Mouse (Mus musculus) regulatory T cell (primary cell): ENCODE data around the gene Drd4.

ENCODE experiments used
- in situ Hi-C: fragments of 300-600 bp; cut with MboI, MseI; formaldehyde crosslinking; loops from one replicate; pipeline ENCODE4 v1.15.1; 2025; ENCODE audit warnings: high pct_unique_total_duplicates

The Drd4 gene

GRCm38 (mm10) chr7:141335044-141335579 lies 43.3 kb downstream of the Drd4 start:
- in situ Hi-C loops, result loop anchor here (5.0 kb wide), 1 partner anchor 52 kb away; no protein-coding TSS in a partner anchor

DNA sequence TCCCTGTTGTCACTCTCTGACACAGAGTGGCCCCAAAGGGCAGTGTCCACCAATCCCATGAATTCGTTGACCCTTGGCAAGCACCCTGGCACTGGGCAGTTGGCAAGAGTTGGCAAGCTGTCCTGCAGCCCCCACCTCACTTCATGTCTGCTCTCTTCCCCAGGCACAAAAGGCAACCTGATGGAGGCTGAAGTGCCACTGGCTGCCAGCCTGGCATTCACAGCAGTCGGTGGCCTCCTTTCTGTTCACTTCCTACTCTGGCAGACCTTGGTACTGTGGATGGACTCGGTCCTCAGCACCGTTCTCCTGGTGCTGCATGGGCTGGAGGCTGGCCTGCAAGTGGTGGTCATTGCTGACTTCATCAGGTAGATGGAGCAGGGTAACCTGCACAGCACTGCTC lies 43.9 kb downstream of the Drd4 start:
- in situ Hi-C loops, result loop anchor here (5.0 kb wide), 1 partner anchor 52 kb away; no protein-coding TSS in a partner anchor

DNA sequence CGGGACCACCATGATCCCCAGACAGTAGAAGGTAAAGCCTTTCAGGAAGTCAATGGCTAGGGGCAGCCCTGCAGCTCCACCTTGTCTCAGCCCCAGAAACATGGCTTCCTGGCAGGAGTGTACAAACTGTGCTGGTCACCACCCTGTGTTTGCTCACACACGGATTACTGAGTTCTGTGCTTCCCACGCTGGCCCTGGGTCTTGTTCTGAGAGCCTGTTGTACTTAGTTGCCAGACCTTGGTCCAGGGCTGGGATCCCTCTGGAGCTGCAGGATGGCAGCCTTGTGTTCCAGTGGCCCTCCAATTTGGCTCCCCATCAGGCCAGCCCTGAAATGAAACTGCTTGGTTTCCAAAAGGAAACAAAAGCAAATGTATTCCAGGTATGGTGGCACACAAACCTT lies 44.5 kb downstream of the Drd4 start:
- in situ Hi-C loops, result loop anchor here (5.0 kb wide), 1 partner anchor 51 kb away; no protein-coding TSS in a partner anchor

DNA sequence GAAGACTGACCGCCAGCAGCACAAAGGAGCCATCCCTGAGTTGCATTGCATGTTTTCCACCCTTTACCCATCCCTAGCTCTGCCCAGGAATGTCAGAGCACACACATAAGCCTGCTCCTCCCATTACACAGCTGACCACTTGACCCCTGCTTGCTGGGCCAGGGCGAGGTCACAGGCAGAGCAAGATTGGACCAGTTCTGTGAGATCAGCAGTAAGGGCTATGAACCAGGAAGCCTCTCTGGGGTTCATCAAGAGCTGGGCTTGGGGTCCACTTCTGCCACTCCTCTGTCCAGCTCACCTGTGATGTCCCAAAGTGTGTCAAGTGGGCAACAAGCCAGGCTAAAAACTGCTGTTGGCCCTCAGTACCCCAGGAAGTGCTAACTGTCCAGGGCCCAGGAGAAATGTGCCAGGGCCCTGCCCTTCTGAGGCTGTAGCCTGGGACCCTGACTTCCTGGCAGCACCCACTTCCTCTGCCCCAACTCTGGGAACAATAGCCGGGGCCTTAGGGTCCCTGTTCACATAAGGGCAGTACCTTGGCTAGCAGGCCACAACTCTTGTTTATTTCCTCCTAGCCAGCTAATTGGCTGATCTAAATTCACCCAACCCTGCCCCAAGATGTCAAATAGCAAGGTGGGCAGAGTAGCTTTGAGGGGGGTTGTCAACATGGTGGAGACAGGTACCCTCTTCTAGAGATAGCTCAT lies 46.1 kb downstream of the Drd4 start:
- in situ Hi-C loops, result loop anchor here (5.0 kb wide), 1 partner anchor 49 kb away; no protein-coding TSS in a partner anchor

- in situ Hi-C loops, result loop anchor here (5.0 kb wide), 1 partner anchor 49 kb away; no protein-coding TSS in a partner anchor
These were observed 46.8 kb downstream of the Drd4 start, which contains the start of gene Eps8l2 for GRCm38 (mm10) chr7:141338576-141339131. Gene Eps8l2 (plus strand): TSS chr7:141338880.

GRCm38 (mm10) chr7:141339215-141339920 lies 47.6 kb downstream of the Drd4 start:
- in situ Hi-C loops, result loop anchor here (5.0 kb wide), 1 partner anchor 48 kb away; no protein-coding TSS in a partner anchor

- in situ Hi-C loops, result no loop called here
These were observed 48.2 kb downstream of the Drd4 start for GRCm38 (mm10) chr7:141340023-141340422.

DNA sequence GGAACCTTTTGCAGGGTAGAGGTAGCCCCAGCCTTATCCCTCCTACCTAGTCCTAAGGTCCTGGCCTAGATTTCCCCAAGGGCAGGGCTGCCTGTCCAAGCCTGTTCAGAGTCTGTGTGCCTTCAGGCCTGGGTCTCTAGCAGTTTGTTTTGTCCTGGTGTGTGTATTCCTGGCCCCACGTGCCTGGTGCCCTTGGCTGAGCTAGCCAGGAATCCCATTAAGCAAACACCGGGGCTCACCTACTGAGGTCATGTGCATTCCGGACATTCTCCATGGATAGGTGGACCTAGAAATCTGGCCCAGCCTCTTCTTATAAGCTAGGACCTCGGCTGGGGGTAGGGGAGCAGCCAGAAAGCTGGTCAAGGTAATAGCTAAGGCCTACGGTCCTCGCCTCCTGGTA lies 48.7 kb downstream of the Drd4 start:
- in situ Hi-C loops, result no loop called here

- in situ Hi-C loops, result no loop called here
These were observed 50.0 kb downstream of the Drd4 start for GRCm38 (mm10) chr7:141341689-141342226.

DNA sequence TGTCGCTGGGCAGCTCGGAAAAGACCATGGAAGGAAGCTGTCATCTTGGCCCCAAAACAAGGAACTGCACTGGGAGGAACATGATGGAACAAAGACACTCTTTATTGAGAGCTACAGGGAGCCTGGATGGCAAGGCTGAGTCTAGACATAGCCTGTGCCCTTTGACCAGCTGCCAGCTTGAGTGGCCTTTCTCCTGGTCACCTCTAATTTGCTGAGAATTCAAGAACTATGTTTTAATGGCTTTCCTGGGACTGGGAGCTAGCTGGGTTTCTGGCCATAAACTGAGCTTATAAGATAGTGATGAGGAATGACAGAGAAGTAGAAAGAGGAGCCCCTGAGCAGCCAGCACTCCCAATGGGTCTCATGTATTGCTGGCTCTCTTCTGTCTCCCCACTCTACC lies 51.4 kb downstream of the Drd4 start:
- in situ Hi-C loops, result no loop called here

- in situ Hi-C loops, result no loop called here
These were observed 51.9 kb downstream of the Drd4 start for GRCm38 (mm10) chr7:141343696-141344095.

DNA sequence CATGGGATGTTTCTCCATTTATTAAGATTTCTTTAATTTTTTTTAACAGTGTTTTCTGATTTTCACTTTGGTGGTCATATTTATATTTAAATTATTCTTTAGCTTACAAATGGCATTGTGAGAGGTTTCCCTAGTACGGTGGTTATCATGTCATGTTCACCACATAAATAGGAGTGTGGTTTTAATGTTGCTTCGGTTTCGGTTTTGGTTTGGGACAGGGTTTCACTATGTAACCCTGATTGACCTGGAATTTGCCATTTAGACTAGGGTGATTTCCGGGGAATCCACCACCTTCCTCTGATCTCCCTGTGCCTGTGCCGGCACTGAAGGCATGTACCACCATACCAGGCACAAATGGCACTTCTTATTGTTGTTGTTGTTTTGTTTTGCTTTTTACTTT lies 53.0 kb downstream of the Drd4 start:
- in situ Hi-C loops, result no loop called here
